Mouse (Mus musculus) myocyte (in vitro differentiated cells): ENCODE results near the gene Bag5.

Experiments
- MYOG ChIP-seq, 3 experiments: IDR thresholded peaks; one replicate each; pipeline ENCODE4 v1.6.1; 2011; ENCODE audit warnings: control low read depth in 2 of 3, low read depth in 2 of 3, mild to moderate bottlenecking in 2 of 3; ENCODE audit not compliant: insufficient read length in 2 of 3, control insufficient read depth in 1 of 3, insufficient read depth in 1 of 3
- TCF12 ChIP-seq: IDR thresholded peaks from one replicate; pipeline ENCODE4 v1.6.1; 2011; ENCODE audit warnings: mild to moderate bottlenecking, control low read depth; ENCODE audit not compliant: poor library complexity, insufficient read depth, severe bottlenecking
- USF1 ChIP-seq: IDR thresholded peaks from one replicate; pipeline ENCODE4 v1.6.1; 2011; ENCODE audit warnings: low read depth, mild to moderate bottlenecking, control low read depth, moderate library complexity

GRCm38 (mm10) chr12:111747421-111747820 lies 34.4 kb upstream of the Bag5 start:
- TF ChIP-seq TCF12 (no peak), USF1 (no peak), MYOG (IDR thresholded peaks at IDR 0.05; ENCODE audit: control insufficient read depth in 1 of 3, insufficient read depth in 1 of 3, insufficient read length in 2 of 3, low read depth in 2 of 3) (no peak)
